Mouse (Mus musculus) layer of hippocampus, adult 11-12 months (tissue): ENCODE measurements around the gene Jpt1.
A peak's percentile ranks its signal among the peaks of the same experiment; 100 is the strongest.
"Not testable (repeated sequence)": the region's sequence is repeated elsewhere in the genome, so short reads cannot be mapped to it uniquely, and the experiment has no call there.

Source experiments
- DNase-seq: peaks from one replicate; pipeline ENCODE4 v3.0.0; 2022; ENCODE audit warnings: low spot score

Jpt1 gene

DNA sequence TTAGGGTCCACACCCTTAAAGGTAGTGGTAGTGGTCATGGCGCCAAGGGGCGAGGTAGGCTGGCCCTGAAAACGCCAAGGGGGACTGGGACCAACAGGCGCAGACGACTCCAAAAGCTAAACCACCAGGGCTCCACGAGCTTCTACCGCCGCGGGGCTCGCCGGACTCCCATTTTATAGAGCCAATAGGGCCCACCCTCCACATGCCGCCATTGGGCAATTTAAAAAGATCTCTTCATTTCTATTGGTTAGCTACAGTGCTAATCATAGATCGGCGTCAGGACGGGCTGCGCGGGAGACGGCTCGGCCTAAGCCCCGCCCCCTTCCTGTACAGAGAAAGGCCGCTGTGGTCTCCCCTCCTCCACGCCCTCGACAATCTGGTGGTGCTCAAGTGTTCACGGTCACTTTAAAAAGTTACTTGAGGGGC is at the start of gene Jpt1:
Gene Jpt1, minus strand, starts transcription at position 150 of the 426 bp plus-strand sequence.
- DNase-seq = peak; percentile 97

DNA sequence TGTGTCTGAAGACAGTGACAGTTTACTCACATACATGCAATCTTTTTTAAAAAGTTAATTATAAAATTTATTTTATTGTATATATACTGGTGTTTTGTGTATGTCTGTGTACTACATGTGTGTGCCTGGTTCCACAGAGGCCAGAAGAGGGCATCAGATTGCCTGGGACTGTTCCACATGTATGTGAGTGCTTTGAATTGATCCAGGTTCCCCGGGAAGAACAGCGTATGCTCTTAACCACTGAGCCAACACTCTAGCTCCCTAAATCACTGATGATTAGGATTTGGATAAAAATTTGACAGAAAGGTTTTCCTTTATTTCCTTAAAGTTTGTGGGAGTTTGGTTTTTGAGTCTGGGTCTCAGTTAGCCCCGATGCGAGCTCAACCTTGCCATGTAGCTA is 49.2 kb upstream of the Jpt1 start:
- DNase-seq = no peak

DNA sequence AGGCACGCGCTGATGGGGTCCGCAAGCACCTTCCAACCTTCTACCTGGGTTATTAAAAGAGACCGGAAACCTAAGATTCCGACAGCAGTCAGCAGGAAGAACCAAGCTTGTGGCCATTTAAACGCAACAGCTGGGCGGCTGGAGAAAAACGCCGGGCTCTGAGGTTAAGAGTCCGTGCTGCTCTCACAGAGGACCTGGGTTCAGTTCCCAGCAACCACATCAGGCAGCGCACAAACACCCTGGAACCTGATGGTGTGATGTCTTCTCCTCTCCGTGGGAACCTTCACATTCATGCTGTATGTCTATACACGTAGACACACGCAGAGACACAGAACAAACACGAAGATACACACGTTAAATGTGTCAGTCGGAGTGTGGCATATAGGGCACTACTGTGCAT is 41.5 kb upstream of the Jpt1 start:
- no peak for DNase-seq

DNA sequence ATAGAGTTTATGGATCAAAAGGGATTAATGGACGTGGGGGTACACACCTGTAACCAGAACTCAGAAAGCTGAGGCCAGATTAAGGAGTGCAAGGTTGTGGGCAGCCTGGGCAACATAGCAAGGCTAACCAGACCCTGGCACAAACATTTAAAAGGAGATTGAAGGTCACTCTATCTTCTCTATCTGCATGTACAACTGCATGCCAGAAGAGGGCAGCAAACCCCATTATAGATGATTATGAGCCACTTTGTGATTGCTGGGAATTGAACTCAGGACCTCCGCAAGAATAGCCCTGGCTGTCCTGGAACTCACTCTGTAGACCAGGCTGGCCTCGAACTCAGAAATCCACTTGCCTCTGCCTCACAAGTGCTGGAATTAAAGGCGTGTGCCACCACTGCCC is 38.6 kb upstream of the Jpt1 start:
- no peak for DNase-seq

DNA sequence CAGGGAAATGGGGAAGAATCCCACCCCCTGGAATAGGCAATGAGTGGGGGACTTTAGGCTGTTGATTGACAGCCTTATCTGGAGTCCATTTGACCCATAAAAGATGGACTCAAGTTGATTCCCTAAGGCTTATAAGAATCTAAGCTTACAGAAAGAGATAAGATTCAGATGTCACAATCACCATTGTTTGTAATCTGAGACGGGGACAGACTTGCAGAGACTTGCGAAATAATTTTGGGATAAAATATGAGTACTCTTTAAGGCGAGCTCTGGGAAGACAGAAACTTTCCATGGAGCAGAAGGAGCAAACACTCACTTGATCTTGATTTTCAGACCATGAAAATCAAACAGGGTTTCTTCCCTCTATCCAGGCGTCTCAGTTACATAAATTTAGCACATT is 29.4 kb upstream of the Jpt1 start:
- DNase-seq = no peak

DNA sequence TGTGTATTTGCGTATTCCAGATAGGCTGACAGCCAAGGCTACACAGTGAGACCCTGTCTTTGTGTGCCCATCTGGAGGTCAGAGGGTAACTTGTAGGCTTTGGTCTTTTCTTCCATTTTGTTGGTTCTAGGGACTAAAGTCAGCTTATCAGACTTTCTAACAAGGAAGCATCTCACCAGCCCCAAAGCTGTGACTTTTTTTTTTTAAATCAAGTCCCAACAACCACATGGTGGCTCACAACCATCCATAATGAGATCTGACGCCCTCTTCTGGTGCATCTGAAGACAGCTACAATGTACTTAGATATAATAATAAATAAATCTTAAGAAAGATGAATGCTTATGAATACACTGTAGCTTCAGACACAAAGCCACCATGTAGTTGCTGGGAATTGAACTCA is 23.9 kb upstream of the Jpt1 start:
- no peak for DNase-seq

DNA sequence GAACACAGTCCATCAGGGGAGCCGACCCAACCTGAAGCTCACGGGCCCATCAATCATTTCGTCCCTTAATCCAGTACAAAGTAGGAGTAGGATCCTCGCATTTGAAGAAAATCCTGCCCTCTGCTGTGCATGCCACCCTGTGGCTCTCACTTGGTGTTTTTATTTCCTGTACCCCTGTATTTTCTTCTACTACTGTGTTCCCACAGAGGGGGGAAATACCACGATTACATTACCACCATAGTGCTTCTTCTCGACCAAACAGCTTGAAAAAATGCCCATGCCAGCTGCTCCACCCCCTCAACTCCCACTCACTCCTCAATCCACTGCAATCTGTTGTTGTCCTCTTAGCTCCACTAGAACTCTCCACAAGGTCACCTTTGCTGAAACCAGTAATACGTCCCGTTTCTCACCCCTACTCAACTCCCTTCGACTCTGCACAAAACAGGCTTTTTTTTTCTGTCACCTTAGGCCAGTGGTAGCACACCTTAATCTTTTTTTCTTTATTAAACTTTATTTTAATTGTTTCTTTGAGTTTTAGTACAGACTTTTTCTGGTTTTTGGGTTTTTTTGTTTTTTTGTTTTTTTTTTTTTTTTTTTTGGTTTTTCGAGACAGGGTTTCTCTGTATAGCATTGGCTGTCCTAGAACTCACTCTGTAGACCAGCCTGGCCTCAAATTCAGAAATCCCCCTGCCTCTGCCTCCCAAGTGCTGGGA is 22.8 kb upstream of the Jpt1 start:
- peak; percentile 39 for DNase-seq

DNA sequence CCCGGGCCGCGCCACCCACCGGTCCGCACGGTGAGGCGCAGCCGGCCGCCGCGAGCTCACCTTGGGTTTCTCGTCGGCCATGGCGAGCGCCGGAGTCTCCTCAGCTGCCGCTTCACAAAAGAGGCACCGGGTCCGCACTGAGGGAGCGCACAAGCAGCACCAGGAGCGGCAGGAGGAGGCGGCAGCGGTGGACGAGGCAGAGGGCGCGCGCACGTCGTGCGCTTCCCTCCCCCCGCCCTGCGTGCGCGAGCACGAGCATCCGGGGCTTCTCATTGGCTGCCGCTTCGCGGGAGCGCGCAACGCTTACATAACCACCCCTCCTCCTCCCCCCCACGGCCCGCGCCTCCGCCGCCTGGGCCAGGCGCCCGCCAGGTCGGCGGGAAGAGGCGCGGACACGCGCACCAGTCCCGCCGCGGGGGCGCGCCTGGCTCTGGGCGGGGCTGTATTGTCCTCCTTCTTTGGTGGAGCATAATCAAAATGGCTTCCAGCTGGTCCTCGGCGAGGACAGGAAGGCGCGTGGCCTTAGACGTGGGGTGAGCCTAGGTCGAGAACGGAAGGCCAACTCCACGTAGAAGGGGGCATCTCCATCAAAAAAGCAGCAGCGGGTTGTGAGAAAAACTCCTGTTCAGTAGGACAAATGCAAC is 22.0 kb upstream of the Jpt1 start, which contains the start of gene Sumo2:
Gene Sumo2, minus strand, starts transcription at position 239 of the 644 bp plus-strand sequence.
- DNase-seq = peak; percentile 99

DNA sequence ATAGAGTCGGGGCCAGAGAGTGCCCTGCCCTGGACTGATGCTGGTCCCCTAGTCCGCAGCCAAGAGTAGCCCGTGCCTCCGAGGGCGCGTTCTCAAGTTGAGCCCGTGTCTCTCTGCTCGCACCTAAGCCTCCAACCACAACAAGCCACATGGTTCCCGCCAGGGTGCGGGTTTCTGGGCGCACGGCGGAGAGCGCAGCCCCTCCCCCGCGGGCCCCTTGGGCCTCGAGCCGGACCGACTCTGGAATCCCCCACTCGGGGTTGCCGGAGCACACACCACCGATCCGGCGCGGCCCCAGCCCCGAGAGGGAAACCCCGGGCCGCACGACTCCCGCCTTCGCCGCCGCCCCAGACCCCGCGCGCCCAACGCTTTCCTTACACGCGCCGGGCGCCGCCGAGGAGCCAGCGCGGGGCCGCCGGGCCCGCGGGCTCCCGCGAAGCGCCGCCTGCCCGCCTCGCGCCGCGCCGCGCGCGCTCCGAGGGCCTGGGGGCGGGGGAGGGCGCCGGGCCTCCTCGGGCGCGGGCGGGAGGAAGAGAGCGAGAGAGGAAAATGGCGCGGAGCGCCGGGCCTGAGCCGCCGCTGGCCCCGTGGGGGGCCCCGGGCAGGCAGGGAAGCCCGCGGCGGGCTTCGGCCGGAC is 21.3 kb upstream of the Jpt1 start:
- peak; percentile 49 for DNase-seq

DNA sequence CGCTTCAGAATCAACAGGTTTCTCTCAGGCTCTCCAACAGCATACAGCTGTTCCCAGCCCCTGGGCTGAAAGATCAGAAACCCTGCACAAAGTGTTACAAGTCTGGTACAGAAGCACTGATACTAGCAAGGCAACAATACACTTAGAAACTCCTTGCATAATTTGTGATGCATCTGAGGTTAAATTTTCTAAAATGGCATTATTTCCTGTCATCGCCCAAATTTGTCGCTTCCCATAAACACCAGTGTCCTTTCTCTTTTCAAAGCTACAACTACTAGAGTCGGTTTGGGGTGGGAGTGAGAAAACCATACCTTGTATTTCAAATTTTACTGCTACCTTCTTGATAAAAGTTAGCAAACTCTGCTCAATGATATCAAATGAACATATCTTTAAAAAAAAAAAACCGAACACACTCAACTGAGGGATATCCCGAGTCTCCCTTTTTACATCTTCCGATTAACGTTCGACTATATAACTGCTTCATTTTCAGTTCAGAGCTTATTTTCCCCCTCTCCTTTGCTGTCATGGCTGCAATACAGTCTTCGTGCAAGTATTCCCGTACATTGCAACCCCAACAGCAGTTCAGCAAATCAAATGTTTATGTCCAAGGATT is 20.7 kb upstream of the Jpt1 start:
- DNase-seq = no peak

DNA sequence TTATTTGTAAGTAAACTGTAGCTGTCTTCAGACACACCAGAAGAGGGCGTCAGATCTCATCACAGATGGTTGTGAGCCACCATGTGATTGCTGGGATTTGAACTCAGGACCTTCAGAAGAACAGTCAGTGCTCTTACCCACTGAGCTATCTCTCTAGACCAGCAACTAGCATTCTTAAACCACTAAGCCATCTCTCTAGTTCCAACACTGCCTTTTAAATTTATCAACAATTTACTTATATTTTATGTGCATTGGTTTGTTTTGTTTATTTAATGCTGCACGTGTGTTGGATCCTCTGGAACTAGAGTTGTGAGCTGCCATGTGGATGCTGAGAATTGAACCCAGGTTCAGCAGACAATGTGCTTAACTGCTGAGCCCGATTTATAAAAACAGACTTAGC is 12.3 kb upstream of the Jpt1 start:
- DNase-seq = not testable (repeated sequence)

DNA sequence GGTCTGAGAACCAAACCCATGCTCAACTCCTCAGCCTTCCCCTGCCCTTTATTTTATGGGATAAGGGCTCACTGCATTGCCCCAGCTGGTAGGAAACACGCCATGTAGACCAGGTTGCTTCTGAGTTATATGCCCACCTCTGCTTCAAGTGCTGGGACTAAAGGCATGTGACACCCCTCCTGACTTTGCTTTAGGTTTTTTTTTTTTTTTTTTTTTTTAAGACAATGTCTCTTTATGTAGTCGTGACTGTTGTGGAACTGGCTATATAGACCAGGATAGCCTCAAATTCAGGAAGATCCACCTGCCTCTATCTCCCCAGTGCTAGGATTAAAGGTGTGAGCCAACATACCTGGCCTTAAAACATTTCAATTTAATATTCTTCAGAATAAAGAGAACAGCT is 8.5 kb upstream of the Jpt1 start:
- DNase-seq = no peak

DNA sequence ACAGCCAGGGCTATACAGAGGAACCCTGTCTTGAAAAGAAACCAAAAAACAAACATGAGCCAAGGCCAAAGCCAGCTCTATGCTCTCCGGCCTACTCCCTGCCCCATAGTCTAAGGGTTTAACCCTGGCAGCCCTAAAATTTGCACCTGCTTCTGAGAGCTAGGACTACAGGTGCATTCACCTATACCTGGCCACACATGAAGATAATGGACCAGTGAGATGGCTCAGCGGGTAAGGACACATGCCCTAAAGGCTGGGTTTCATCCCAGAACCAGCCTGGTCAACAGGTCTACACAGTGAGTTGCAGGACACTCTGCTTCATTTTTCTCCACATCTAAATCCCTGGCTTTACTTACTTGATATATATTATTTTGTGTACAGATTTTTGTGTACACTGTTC is 8.1 kb upstream of the Jpt1 start:
- no peak for DNase-seq

DNA sequence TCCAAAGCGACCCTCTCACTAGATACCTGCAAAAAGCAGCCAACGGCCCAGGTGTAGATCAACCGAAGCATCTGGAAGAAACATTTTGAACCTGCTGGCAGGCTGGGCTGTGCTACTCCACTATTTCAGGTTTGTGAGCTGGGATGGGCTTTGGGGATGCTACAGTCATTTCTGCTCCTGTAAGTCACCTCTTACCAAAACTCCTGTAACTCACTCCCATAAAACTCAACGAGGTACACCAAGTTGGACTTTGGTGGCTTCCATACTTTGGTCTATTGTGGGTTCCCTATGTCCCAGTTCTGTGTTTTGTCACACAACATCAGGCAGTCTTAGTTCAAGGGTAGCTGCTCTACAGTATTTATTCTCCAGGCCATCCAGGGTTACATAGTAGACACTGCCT is 6.9 kb upstream of the Jpt1 start:
- no peak for DNase-seq

DNA sequence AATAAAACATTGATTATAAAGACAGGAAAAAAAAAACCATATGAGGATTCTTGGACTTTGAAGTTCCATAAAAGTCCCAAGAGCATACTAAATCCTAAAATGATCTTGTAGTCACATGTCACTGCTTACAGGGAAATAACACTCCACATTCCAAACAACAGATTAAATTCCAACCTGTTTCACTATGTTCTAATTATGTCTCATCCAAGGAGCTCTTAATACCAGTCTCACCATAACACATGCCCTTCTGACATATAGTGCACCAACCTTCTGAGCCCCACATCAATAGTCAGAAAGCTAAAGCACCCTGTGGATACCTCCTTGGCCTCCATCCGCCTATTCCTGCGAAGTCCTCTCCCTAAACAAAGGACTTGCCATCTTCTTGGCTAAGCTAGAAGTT is 6.0 kb upstream of the Jpt1 start:
- DNase-seq = no peak

DNA sequence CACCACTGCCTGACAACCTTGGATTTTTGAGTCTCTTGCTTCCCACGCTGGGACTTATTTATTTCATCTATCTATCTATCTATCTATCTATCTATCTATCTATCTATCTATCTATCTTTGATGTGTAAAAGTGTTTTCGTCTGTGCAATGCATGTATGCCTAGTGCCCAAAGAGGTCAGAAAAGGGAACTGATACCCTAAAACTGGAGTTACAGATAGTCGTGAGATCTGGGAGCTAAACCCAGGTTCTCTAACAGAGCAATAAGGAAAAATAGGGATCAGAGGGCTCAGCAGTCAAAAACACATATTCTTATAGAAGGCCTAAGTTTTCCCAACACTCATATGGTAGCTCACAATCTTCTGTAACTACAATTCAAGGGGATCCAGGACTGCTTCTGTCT is 5.4 kb upstream of the Jpt1 start:
- no peak for DNase-seq

DNA sequence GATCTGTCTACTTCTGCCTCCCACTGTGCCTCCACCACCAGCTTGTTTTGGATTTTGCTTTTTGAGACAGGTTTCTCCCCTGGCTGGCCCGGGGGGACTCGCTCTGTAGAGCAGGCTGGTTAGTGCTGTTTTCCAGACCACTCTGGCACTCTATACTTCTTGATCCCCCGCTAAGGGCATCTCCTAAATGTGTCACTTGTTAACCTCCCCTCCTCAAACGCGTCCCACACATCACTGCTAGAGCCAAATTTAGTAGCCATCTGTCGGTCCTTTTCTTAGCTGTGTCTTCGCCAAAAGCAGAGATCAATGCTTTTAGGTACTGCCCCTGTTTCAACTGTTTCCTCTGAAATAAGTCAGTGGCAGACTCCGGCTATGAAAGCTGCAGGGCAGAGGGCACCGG is 4.5 kb upstream of the Jpt1 start:
- DNase-seq = no peak

DNA sequence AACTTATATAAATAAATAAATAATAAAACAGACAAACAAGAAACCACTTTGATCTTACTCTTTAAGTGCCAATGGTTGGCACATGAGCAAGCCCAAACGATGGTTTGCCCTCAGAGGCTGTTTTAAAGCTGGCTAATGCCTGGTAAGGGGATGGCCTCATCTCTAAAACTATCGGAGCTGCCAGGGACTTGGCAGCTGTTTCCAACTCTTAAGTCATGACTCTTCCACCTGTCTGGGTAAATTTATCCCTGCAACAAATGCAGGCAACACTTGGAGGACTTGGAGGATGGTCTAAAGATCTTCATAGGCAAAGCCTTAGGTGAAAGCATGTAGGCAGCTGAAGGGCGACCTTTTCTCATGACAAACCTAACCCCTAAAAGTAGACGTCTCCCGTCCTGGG is 2.8 kb upstream of the Jpt1 start:
- no peak for DNase-seq

DNA sequence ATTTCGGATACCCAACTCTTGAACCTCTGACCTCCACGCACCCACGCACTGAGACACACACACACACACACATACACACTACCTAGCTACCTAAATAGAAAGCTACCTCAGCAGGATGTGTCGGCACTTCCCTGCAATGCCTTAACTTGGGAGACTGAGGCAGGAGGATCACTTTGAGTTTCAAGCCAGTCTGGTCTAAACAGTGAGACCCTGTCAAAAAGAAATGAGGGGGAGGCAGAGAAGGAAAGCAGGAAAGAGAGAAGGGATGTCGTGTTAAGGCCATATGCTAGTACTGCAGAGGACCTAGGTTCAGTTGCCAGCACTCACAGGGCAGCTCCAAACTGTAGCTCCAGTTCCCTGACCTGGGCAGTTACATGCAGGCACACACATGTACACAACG is 834 bp upstream of the Jpt1 start:
- DNase-seq = no peak

DNA sequence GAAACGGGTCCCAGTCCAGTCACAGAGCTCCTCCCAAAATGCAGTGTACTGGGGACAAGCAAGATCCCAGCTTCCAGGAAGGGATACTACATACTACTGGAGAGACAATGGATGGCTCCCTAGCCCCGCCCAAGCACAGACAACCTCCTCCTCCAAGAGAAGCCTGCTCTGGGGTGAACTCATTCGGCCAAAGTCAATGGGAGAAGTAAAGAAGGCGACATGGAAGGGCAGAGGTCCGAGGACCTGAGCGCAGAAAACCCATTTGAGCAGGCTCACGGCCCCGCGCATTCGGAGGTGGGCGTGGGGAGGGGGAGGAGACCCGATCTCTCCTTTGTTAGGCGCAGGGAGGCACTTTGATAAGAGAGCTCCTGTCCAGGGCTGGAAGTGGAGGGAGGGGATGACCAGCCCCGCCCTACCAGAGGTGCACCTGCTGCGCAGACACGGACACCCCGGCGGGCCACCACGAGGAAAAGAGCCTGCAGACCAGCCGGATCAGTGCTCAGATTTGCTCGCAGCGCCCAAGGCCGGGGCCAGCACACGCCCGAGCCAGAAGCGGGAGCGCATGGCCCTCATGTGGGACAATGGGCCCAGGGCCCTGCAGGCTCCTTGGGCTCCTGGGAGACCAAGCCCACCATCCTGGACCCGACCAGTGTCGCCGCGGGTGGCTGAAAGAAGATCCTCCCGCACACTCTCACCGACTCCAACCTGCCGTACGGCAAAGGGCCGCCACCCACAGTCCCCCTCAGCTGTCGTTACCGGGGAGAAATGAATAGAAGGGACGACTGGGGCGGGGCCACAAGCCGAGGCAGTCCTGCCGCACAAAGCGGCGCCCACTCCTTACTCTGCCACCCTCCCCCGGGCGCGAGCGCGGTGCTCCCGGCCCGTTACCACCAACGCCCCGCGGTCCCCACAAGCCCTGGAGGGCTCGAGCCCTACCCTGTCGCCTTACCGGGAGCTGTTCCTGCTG is 633 bp downstream of the Jpt1 start:
- no peak for DNase-seq

DNA sequence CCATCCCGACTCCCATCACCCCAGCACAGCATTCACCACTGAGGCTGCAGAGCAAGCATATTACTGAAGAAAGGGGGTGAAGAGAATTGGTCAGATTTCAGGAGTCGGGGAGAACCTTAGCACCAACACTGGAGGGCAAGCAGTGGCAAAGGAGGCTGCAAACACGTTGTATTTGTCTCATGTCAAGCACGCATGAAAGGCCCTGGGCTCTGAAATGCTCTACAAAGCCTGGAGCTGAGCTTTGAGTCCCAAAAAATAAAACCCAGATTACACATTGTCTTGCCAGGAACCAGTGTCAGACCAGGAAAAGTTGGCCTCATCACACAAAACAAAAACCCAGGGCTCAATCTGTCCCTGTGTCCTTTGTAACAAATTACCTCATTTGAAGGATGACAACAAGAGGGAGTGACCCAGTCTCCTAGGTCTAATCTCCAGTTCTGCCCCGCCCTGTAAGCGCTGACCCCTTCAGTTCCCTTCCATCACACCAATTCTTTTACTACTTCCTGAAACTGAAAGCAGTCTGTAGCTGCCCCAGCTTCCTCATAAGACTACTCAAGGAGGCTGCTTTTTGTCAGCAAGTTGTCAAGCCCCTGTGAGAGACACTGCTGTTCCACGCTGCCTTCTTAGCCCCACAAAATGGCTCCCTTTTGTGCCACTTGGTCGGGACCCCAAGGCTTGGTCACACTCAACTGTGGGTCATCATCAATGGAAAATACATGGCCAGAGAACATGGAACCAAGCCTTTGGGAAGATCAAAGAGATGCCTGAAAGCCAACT is 1.6 kb downstream of the Jpt1 start:
- DNase-seq = no peak
